Mouse (Mus musculus) gastrocnemius, adult 8-10 months (tissue): ENCODE measurements at regions not wholly inside any gene's neighbourhood (a gene's known extent, or its start where the extent isn't known, plus 50 kb on each side); places are given as distances from the start of the nearest gene placed in this dataset.
"Not testable (repeated sequence)": the region's sequence is repeated elsewhere in the genome, so short reads cannot be mapped to it uniquely, and the experiment has no call there.

Experiments
- DNase-seq, 2 experiments: peaks; one replicate each; pipeline ENCODE4 v3.0.0; 2022; ENCODE audit warnings: low spot score in 2 of 2

DNA sequence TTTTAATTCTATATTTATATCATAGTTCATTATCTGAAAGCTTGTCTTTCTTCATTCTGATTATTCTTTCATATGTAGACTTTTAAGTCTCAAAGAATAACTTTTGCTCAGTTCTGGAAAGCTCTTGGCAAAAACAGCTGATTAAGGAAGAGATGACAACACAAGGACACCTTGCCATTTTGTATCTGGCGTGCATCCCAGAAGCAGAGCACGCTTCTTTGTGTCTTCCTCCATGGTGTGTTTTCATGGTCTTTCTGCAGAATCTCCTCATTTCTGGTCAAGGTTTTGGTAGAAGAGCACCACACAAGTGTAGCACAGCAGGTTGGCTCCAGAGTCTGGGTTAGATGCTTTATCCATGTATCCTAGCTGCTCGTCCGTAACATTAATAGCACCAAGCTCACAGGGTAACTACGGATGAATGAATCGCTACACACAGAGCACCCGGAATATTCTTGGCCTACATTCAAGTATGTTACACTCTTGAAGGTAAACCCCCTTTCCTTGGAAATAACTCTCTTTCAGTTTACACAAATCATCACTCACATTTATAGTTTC is 148.9 kb upstream of the Ddhd1 start:
- DNase-seq = no peak

DNA sequence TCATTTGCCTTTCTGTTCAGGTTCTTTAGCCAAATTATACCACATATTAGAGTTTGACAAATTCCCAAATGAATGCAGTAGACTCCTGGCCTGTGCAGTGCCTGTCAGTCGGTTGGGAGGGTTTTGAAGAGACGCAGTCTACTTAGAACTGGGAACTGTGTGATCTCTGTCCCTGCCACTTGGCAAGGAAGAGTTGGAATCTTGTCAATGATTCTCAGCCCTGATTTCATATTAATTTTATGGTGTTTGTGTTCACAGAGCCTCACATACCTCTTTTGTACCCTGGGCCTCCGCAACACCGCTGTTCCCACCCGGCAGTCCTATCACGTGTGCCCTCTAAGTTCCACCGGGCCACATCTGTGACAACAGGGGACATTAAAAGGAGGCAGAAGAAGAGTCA is 149.8 kb upstream of the Ddhd1 start:
- no peak for DNase-seq

DNA sequence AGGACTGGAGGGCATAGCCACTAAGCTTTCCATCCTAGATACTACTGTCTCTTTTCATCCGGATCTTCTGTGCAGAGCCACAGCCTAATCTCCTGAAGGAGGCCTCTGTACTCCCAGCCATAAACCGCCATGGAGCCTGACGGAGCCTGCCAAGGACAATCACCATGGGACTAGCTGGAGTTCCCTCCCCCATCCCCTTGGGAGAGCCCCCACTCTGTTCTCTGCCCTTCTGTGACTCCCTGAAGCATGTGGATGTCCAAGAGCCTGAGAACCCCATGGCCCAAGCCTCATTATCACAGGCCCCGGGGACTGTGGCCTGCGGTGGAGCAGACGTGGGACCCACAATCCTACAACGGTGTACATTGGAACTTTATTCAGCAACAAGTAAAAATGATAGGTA is 151.5 kb upstream of the Ddhd1 start:
- DNase-seq = no peak

DNA sequence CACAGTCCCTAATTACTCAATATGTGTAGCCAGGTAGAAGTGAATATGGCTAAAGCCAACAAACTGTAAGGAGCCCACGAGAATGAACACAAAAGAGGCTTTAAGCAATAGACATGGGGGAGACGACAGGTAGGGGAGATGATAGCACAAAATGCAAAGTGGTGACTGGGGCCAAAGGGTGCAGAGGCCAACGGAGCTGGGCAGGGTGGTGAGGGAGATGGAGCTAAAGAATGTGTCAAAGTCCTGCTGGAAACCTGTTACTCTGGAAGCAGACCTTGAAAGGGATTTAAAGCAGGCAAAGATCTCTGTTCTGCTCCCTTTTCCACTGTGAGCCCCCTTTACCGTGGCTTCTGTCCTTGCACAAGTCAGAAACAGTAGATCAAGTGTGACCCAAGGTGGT is 152.2 kb upstream of the Ddhd1 start:
- no peak for DNase-seq

DNA sequence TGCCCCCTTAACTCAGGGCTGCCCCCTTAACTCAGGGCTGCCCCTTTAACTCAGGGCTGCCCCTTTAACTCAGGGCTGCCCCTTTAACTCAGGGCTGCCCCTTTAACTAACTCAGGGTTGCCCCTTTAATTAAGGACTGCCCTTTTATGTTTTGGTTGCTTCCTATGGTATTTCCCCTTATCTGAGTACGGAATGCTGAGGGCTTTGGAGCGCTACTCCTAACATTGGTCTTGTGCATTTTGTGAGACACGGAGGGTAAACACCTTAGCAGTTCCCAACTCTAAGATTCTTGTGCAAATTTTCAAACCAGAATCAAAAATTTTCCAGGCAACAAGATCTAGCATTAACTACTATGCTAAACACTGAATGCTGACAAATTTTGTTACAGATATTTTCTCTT is 152.7 kb upstream of the Ddhd1 start:
- DNase-seq = no peak

DNA sequence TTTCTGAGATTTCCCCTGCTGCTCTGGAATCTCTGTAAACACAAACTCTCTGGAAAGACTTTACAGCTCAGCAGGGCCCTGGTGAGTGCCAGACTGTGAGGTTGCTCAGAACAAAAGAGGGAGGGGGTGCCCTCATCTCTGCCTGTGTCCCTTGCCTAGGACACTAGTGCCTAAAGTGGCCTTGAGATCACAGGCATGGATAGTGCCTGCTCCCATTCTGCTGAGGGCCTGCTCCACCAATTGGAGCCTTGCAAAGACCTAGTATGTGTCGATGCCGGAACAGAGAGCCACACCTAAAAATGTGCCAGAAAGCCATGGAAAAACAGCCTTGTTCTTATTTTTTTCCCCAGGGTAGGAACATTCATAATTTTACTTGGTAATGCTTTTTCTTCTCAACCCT is 157.7 kb upstream of the Ddhd1 start:
- no peak for DNase-seq

DNA sequence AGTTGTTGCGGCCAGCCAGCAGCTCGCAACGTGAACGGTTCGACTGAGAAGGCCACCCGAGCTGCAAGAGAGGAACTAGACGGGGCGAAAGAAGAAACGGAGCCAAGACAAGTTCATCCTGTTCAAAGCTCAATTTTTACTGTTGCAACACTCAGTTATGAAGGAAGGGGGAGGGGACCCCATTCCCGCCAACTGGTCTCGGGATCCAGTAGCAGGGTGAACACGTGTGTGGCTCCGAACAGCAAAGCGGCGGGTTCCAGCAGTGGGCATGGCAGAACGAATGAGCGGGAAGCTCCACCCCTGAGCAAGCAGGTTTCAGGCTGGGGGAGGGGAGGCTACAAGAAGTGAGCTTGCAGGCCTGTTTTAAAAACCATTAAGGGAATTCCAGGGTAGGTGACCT is 158.7 kb upstream of the Ddhd1 start:
- not testable (repeated sequence) for DNase-seq

DNA sequence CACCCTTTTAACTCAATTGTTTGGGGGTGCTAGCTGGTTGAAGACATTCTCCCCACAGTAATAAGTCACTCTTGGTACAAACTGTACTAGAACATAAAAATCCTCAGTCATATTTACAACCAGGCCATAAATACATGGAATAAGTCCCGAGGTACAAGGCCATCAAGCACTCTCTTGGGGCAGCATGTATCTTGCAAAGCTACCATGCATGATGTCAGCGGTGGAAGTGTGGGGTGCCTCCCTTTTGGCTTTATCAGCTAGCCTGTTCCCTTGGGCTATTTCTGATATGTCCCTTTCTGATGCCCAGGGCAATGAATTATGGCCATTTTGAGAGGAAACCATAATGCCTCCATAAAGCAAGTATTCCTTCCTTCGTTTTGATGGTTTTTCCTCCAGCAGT is 159.8 kb upstream of the Ddhd1 start:
- no peak for DNase-seq

DNA sequence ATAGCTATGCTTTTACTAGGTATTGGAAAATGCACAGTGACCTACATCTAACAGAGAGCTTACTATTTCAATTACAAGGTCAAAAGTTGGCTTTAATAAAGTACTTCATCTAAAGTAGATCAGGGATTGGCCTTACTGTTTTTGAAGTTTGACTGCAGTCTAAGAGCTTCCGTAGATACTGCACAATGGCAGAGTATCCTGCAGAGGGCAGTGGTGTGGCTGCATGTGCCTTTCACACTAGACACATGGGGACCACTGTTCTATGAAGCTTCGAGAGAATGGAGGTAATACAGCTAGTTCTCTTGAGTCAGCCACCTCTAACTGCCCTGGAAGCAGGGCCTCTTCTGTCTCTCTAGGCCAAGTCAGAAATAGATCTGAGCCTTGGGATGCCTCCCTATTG is 166.7 kb upstream of the Ddhd1 start:
- no peak for DNase-seq

DNA sequence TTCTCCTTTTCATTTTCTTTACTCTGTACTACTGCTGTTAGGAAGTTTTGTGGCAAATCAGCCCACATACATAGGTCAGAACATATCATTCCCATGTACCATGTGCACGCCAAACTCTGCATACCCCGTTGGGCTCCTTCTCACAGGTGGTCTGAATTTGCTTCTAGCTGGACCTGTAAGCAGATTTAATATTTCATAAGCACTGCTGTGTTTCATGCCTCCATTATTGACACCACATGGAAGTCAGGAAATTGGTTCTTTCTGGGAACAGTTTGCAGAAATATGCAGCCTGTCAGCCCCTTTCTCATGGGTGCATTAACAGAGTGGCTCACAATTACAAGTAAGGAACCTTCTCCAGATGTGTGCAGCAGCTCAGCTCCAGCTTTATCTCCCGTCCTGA is 168.1 kb upstream of the Ddhd1 start:
- no peak for DNase-seq

DNA sequence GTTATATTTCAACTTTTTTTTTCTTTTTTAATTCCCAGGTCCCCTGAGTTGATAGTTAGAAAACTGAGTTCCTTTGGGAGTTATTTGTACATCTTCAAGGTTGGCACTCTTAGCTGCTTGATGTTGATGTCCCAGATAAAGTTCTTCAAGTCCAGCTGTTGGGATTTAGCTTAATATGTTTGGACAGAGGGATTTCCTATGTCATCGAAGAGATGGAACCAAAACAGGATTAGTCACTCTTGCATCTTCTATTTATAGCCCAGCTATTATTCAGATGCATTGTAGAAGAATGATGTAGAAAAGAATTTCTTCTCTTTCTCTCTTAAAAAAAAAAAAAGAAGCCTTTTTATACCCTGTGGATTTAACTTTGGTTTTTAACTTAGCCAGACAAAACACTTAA is 169.2 kb upstream of the Ddhd1 start:
- no peak for DNase-seq

DNA sequence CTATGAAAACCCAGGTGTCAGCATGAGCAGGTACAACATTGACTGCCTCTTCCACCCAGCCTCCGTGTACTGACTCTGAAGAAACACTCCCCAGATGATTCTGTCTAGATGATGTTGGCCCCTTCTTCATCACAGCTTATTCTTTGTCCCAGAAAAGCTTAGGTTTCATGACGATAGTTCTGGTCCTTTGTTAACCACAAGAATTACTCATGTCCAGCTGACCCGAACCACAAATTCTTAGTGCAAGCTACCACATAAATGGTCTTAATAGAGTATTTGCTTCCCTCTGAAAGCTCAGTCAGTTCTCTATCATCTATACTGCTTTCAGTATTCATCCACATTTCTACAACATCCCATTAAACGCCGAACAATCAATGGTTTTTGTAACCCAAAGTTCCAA is 172.5 kb upstream of the Ddhd1 start:
- no peak for DNase-seq

DNA sequence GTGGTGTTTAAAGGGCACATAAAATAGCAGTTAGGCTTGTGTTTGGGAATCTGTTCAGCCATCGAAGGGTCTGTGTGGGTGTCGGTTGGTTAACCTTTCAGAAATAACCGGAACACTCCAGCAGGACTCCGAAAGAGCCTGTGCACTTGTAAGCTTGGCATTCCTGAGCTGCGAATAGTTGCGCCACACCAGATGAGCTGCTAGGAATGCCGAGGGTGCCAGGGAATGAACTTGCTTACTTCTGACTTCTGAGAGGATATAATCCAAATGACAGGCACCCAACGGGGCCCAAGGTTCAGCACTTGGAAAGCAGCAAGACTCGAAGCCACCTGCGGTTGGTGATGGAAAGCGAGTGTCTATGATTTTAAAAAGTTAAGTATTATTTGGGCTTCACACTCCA is 179.1 kb upstream of the Ddhd1 start:
- DNase-seq = no peak

DNA sequence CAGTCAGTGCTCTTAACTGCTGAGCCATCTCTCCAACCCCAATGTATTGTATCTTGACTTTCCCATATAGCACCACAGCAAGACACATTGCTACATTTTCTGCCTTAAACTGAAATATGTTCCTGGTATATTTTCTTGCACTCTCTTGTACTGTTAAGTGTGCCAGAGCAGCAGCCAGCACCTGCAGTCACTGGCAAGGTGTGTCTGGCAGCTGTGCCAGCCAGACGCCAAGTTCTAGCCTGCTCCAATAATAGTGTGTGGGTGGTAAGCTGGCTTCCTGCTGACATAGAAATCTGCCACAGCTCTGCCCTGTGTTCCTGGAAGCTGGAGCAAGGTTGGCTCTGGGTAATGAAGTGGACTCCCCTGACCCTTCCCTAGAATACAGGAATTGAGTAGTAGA is 185.9 kb upstream of the Ddhd1 start:
- no peak for DNase-seq

DNA sequence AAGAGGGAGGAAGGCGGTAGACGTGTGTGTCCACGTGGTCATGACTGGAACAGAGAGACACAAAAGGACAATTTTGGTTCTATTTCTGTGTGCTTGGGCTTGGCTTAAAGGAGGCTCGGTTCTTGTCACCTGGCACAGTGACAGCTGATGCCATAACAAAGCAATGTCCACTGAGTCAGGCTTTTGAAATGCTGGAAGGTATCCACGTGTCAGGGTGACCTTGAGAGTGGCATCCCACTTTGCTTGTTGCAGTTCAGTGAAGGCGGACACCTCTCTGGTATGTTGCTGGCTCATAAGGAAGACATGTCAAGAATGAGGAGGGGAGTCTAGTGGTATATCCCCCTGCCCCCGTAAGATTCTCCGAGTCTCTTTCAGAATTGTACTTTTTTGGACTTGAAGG is 192.6 kb upstream of the Ddhd1 start:
- DNase-seq = no peak

DNA sequence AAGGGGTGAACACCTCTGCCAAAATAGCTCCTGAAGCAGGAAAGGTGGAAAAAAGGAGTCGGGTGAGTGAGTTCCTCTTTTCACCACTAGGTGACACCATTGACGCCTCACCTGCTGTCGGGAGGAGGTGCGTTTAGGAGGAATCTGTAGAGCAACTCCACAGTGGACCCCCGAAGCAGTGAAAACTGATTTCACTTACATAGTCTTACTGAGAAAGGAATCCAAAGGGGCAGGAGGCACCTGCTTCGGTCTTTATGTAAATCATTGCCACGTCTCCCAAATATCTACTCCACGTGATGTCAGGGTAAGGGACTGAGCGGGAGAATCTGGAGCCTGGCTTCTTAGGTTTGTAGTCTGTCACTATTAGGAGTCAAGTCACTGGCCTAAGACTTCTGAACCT is 220.5 kb upstream of the Ddhd1 start:
- peak in 1 of 2 experiments; percentile 3 for DNase-seq

DNA sequence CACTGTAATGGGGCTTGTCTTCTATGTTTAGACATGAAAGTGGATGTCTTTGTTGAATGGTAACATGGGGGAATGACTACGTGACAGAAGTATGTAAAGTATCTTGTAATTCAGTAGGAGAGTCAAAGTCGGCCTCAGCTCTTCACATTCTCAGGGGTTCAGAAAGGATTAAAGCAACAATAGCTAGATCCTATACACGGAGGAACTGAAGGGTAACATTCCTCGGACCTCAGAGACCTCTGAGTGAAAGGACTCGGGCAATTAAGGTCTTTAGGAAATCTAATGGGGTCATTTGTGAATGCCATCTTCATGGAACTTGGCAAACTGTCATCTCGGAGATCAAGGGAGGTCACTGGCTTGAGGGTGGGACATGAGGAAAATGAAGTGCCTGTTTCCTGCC is 262.8 kb upstream of the Ddhd1 start:
- DNase-seq = no peak

DNA sequence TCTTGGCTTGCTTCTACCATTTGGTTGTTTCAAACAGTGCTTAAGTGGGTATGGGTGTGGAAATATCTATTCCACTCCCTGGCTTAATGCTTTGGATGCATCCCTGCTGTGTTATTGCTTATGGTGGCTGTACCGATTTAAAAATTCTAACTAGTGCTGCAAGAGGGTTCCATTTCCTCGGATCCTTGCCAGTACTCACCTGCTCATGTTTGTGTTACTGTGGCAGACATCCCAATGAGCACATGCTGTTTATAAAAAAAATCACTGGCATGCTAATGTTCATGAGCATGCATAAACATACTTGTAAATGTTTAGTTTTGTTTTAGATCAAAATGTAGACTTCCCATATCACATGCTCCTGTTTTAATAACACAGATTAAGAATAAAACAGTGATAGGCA is 285.6 kb upstream of the Ddhd1 start:
- no peak for DNase-seq

DNA sequence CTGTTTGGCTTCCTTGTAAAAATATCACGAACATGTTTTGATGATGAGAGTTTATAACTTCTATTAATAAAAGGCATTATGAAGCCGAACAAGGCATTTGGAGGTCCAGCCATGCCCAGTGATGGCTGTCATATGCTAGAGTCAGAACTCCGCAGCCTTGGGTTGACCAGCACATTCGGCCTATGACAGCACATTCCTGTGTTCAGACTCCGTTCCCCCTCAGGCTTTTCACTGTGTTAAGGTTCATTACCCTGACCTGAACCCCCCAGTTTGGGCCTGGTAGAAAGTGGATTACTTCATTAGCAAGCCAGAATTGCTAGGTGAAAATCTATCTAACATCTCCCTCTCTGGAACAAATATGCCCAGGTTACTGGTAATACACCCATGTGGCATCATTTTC is 286.2 kb upstream of the Ddhd1 start:
- no peak for DNase-seq

DNA sequence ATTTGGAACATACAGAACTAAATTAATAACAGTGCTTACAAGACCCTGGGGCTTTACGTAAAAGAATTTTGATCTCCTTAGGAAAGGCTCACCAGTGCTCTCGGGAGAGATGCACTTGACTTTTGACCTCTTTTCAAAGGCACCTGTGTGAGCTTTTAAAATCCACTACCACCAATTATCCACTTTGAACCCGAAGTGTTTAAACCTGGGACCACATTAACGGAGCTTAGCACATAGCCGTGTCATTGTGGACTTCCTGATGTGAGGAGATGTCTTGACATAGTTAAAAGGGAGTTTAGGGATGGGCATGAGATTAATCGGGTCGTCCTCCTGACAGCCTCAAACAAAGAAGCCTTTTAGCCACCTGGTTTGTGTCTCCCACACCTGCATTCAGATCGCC is 286.6 kb upstream of the Ddhd1 start:
- no peak for DNase-seq

DNA sequence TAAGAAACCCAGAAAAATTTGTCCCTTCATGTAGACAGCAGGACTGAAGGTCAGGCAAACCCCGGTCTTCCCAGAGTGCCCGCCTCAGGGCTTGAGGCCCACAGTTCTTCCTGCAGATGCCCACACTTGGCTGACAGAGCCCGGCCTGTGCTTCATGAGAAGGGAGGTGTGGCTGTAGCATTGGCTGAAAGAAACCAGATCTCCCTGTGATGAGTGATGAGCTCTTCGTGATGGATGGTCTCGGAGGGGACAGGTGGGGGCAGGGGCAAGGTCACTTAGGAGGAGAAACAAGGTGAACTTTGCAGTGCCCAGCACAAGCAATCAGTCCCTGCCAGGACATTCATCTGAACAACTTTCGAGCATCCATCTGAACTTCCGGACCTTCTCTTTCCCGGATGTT is 298.7 kb upstream of the Ddhd1 start:
- no peak for DNase-seq

DNA sequence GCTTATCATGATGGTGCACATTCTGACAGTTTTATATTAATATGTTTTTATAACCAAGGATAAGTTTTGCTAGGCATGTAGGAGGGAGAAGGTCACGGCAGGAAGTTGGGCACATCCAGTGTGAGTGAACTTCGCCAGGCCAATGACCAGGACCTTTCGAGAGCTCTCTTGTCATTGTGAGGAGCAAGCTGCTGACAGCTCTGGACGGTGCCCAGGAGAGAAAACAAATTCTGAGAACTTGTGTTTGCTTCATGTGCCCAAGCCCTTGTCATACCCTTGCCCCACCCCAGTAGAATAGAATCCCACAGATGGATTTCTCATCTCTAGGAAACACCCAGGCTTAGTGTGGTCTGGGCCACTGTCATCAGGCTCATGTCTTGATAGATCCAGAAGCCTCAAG is 304.5 kb upstream of the Ddhd1 start:
- no peak for DNase-seq

DNA sequence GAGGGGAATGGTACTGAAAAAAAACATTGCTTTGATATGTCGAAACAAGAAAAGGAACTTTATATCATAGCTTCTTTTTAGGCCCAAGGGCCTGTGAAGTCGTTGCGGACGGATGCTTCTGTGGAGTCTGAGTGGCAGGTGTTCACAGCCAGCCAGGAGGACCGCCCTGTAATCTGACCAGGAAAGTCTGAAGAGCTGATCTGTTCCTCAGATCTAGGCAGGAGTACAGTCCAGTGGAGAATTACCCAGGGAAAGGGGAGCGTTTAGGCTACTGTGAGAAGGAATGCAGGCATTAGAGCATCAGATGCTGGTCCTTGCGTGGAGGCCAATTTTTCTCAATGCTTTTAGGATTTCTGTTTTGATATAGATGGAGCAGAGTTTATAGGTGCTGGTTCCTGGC is 306.1 kb upstream of the Ddhd1 start:
- no peak for DNase-seq

DNA sequence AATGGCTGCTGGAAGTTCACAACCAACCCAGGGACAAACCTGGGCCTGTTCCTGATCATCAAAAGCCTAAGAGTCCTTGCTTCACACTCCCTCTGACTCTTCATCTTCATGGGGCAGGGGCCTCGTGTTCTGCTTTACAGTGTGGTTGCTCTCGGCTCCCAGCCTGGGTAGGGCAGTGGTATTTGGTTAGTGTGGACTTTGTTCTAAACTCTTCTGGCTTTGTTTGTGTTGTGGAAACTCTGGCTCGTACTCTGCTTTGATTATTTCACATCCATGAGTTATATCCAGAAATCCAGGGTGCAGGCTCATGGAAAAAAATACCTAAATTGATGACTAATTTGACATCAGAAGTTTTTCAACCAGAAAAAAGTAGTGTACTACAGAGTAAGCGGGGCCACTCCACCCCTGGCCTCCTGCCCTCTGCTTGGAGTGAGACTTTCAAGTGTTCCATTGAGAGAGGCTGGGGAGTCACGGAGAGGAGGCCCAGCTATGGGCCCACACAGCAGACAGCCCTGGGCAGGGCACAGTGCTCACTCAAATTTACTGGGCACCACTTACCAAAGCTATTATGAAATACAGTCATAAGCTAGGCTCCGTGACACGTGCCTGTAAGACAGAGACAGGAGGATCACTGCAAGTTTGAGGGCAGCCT is 325.4 kb upstream of the Ddhd1 start:
- DNase-seq = no peak
